Mouse (Mus musculus): ENCODE data around the gene Nt5c2.

GRCm38 (mm10) chr19:46962171-46962772 lies 52.7 kb downstream of the Nt5c2 start:
- TF ChIP-seq GATA1 (IDR thresholded peaks at IDR 0.05; ENCODE audit: borderline replicate concordance, low read length) (no peak), FLI1 (IDR thresholded peaks at IDR 0.05; ENCODE audit: low read length) (no peak)
